Mouse (Mus musculus) brain, embryonic 14.5 days (tissue): ENCODE data around the gene Upp2. TPM values are rescaled to one million over a fixed set of nuclear protein-coding genes. Genes with fewer than 3 reads are reported as not detected.
A peak's percentile ranks its signal among the peaks of the same experiment; 100 is the strongest.

Experiments
- DNase-seq: peaks from one replicate; pipeline ENCODE4 v3.0.0-alpha.2; 2011; ENCODE audit warnings: low read depth
- CTCF ChIP-seq: fragments of 200-500 bp; IDR thresholded peaks from 2 replicates; pipeline ENCODE4 v1.5.1; 2012; ENCODE audit warnings: inconsistent platforms, mild to moderate bottlenecking, moderate library complexity, borderline replicate concordance; ENCODE audit not compliant: insufficient read depth, insufficient read length; ENCODE audit errors: extremely low read depth
- POLR2A ChIP-seq: fragments of 200-500 bp; IDR thresholded peaks from 2 replicates; pipeline ENCODE4 v1.6.1; 2012; ENCODE audit warnings: mild to moderate bottlenecking, inconsistent platforms, borderline replicate concordance; ENCODE audit not compliant: poor library complexity, insufficient read depth, insufficient read length, severe bottlenecking; ENCODE audit errors: extremely low read depth
- polyA plus RNA-seq: library from polyadenylated mRNA; depleted of rRNA; stranded (reverse); fragments of >200 nt; gene quantifications from 2 replicates; pipeline ENCODE4 v1.2.3, GENCODE M21; 2012

The Upp2 gene
- polyA plus RNA-seq, 1 experiment = 13.5 TPM

DNA sequence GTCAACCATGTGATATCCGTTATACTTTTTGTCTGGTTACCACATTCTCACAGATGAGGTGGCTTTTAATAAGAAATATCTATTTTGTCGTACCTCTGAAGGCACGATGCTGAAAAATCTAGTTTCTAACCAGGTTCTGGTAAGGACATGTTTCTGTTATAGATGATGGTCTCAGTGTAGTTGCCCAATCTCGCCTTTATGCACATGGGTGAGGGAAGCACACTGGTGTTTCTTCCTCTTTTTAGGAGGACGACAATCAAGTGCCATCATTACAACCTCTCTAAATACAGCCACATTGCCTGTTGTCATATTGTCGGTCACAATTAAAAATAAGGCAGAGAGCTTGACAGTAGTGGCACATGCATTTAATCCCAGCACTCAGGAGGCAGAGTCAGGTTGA, 32.5 kb downstream of the Upp2 start:
- no peak for DNase-seq
- TF ChIP-seq POLR2A = no peak
- TF ChIP-seq CTCF = no peak

DNA sequence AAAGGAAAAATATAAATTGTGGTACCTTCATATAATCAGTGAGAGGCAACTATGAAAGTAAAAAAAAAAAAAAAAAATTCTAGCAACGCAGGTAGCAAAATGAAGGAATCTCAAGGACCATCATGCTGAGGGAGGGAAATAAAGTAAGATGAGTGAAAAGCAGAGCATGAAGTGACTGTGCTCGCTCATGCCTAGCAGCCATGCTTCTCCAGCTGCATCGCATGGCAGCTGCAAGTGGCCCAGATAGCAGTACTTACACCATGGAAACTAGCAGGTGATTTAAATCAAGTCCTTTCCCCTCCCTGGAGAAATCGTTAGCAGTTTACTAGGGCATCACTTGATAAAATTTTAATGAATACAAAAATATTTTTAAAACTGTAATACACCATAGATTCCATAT, 34.3 kb downstream of the Upp2 start:
- TF ChIP-seq CTCF (no peak), POLR2A (no peak)
- DNase-seq = no peak

DNA sequence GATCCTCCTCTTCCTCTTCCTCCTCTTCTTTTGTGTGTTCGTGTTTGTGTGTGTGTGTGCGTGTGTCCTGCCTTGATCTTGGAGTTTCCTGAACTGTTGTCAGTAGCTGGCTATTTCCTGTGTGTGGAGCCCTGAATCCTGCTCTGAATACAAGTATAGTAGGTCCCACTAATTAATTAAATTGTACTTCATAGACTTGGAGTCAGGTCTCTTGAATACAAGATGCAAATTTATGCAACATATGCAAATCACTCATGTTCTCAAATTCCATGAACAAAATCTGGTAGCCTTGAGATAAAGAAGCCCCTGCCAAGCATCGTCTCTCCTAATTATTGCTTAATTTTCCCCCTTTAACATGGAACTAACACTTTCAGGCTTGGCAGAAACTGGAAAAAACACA, 36.3 kb downstream of the Upp2 start:
- DNase-seq = peak; percentile 88
- TF ChIP-seq CTCF = no peak
- TF ChIP-seq POLR2A = no peak

DNA sequence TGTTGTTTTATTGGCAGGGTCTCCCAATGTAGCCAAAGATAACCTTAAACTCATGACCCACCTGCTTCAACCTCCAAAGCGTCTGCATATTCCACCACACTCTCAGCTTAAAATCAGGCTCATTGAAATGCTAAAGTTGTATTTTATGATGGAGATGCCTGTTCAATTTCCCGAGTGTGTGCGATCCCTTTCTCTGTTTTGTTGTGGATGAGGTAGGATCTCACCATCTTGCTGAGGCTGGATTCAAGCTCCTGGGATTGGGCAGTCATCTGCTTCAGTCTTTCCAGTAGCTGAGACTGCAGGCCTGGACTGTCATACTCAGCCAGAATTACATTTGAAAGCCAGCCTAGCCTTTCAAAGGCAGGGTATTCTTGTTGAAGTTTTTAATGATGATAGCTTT, 37.7 kb downstream of the Upp2 start:
- DNase-seq = no peak
- TF ChIP-seq POLR2A (no peak), CTCF (no peak)

DNA sequence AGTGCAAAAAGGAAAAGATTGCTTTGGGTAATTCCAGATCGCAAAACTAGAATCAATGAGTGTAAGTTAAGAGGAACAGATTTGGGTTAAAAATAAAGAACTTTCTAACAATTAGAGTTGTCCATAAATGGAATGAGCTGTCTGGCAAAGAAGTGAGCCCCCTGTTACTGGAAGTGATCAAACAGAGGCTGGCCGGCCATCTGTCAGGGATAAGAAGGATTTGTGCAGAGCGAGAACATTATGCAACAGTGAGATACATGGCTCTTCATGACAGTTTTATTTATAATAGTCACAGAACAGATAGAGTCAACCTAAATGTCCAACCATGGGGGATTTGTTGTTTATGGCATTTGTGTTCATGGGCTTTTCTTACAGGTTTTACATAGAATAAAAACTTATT, 46.6 kb downstream of the Upp2 start:
- TF ChIP-seq CTCF = no peak
- TF ChIP-seq POLR2A = no peak
- peak; percentile 18 for DNase-seq

DNA sequence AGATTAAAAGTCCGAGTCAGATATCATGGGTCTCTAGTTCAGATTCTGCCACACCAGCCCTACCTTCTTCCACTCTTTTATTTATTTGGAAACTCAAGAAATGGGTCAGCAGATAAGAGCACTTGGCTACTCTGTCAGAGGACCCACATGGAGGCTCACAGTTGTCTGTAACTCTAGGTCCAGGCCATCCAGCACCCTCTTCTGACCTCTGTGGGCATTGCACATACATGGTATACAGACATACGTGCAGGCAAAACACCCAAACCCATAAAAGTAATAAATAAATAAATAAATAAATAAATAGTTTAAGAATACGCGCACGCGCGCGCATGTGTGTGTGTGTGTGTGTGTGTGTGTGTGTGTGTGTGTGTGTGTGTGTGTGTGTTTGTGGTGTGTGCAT, 47.8 kb downstream of the Upp2 start:
- no peak for DNase-seq

DNA sequence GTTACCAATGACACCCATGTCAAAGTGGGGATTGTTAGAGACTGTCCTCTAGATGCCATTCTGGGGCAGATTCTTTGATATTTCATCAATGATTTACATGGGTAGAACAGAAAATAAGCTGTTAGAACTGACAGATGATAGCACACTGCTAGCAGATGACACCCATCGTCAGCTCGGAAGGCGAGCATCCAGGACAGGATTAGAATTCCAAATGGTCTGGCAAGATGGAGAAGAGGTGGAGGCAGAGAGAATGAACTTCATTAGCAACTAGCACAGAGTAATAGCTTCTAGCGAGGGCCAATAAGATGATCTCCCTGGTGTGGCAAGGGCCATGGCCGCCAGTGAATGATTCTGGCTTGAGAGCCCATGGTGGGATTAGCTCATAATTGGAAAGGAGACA, 48.7 kb downstream of the Upp2 start:
- DNase-seq = no peak

More for the DNA sequence above, 47.8 kb downstream of the Upp2 start:
- TF ChIP-seq POLR2A = no peak
- TF ChIP-seq CTCF = no peak

DNA sequence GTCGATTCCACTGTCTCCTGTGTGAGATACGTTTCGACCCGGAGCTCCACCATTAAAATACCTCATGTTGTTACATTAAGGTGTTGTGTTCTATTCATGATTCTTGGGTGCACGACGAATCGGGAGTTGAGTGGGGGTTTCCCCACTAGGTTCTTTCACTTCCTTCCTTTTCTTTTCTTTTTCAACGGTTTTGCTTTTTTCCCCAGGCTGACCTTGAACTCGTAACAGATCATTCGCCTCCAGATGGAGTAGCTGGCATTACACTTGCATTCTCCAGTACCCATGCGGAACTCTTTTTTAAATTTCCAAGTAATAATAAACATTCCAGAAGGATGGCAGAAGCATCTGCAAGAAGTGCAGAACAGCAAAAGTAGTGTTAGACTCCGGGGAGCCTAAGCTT, 58.1 kb downstream of the Upp2 start:
- DNase-seq = no peak

More for the DNA sequence above, 48.7 kb downstream of the Upp2 start:
- TF ChIP-seq CTCF = no peak
- no peak for TF ChIP-seq POLR2A

DNA sequence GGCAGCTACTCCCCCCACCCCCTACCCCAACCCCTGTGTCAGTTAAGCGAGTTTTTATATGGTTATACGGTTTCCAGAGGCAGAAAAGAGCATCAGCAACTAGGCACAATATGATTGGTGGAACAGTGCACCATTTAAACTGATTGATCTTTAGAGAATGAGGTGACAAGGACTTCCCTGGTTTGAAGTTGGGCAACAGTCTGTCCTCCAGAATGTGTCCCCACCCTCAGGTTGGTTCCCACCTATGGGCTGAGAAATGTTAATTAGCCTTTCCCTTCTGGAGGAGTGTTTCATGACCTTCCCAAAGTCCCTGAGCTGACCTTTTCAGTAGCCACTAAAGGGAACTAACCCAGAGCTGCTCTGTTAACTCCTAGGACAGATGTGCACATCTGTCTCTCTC, 58.6 kb downstream of the Upp2 start:
- no peak for DNase-seq
- TF ChIP-seq POLR2A (no peak), CTCF (no peak)

More for the DNA sequence above, 58.1 kb downstream of the Upp2 start:
- TF ChIP-seq CTCF (no peak), POLR2A (no peak)

DNA sequence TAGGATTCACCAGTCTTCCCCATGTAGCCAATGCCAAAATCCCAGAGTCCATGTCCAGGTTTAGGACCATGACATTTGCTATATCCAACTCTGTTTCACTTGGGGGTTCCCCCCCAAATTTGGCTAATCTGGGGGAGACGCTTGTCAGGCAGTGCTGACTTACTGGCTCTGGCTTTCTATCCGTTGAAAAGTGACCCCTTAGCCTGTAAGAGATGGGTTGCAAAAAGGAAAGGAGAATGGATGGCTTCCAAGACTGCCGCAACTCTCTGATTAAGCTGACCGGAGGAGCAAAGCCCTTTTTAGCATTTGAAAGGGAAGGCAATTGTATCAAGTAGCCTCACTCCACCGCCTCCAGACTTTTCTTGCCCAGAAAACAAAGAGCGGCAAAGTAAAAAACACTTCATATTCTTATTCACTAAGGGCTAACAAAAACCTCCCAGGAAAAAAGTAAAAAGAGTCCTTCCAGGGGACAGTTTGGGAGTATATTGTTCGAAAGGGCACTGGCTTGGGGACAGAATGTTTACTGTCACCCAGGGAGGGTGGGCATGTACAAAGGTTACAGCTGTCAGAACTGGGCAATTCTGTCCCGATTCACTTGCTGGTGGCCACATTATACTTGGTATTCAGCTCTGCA, 59.2 kb downstream of the Upp2 start:
- peak; percentile 66 for DNase-seq
- TF ChIP-seq CTCF (no peak), POLR2A (no peak)

DNA sequence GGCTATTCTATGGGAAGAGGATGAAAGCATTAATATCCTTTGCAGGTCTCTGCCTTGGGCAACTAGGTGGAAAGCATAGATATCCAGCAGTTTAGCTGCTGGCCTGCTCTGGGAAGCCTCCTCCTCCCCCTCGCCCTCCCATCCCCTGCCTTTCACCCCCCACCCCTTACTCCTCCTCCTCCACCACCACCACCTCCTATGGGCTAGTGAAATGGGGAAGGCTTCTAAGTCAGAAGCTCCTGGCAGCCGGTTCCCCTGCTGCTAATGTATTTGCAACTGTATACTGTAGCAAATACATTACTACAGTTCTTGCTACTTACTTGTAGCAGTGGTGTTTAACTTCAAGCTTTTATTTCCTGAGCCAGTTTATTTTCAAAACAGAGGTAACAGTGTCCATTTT, 60.9 kb downstream of the Upp2 start:
- no peak for DNase-seq

DNA sequence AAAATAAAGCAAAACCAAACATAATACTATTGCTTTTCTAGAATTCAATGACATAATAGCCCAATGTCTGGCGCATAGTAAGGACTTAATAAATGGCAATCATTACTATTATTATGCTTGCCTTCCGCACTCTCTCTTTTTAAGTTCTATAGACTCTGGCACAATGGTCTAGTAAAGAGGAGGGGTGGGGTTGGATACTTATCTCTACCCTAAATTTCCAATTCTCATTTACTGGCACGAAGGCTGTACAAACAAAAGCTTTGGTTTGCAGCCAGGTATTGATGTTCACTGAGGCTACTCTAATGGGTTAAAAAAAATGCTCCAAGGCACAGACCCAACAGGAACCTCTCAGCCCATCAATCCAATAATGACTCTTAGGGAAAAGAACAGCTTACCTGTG, 61.9 kb downstream of the Upp2 start:
- peak; percentile 63 for DNase-seq
- no peak for TF ChIP-seq POLR2A
- no peak for TF ChIP-seq CTCF

More for the DNA sequence above, 60.9 kb downstream of the Upp2 start:
- TF ChIP-seq CTCF = no peak
- TF ChIP-seq POLR2A = no peak
